Mouse (Mus musculus): Measurements from ENCODE around the gene Map3k5. TPM values are rescaled to one million over a fixed set of nuclear protein-coding genes. Genes with fewer than 3 reads are reported as not detected.

The Map3k5 gene
- polyA plus RNA-seq, 1 experiment, result 0.53 TPM

DNA sequence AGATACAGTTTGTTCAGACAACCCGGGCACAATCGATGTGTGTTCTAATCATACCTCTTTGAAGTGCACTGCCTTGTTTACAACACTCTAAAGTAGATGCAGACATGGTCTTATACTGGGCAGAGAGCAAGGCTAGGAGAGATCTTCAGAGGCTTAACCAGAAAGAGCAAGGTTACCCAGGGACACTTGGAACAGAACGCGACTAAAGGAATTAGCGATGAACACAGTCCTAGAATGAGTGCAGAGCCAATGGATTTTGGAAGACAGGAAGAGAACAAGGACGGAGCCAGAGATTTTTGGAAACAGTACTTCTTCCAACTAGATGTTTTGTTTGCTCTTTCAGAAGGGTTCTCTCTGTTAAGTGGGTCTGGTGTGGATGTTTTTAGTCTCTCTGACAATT lies 137.4 kb downstream of the Map3k5 start:
- TF ChIP-seq TCF12 (IDR thresholded peaks at IDR 0.05; ENCODE audit: insufficient read depth, poor library complexity, severe bottlenecking) (no peak), CEBPB (IDR thresholded peaks at IDR 0.05; ENCODE audit: insufficient read depth, poor library complexity, severe bottlenecking) (no peak), POLR2A (IDR thresholded peaks at IDR 0.05; ENCODE audit: insufficient read length, low read depth) (no peak), MAX (IDR thresholded peaks at IDR 0.05; ENCODE audit: low read depth) (no peak), POLR2AphosphoS2 (IDR thresholded peaks at IDR 0.05; ENCODE audit: insufficient read length, low read depth) (no peak), E2F4 (IDR thresholded peaks at IDR 0.05; ENCODE audit: insufficient read depth) (no peak), REST (IDR thresholded peaks at IDR 0.05; ENCODE audit: insufficient read depth, insufficient read length) (no peak), SRF (IDR thresholded peaks at IDR 0.05; ENCODE audit: control insufficient read depth, insufficient read length, low read depth) (no peak), USF1 (IDR thresholded peaks at IDR 0.05; ENCODE audit: low read depth) (no peak), TCF3 (IDR thresholded peaks at IDR 0.05; ENCODE audit: insufficient read length, low read depth) (no peak)
- Histone ChIP-seq H3K4me2 (ENCODE audit: low read depth) (no peak overlapping the region), H3K4me3 (no peak overlapping the region), H3ac (ENCODE audit: control insufficient read depth, insufficient read length) (no peak overlapping the region), H3K27me3 (ENCODE audit: control insufficient read depth, insufficient read depth, insufficient read length) (no peaks in the 10 kb centered on the region), H3K36me3 (ENCODE audit: control insufficient read depth, insufficient read depth) (no peaks in the 10 kb centered on the region), H3K79me2 (ENCODE audit: control insufficient read depth, insufficient read depth) (no peaks in the 10 kb centered on the region)

DNA sequence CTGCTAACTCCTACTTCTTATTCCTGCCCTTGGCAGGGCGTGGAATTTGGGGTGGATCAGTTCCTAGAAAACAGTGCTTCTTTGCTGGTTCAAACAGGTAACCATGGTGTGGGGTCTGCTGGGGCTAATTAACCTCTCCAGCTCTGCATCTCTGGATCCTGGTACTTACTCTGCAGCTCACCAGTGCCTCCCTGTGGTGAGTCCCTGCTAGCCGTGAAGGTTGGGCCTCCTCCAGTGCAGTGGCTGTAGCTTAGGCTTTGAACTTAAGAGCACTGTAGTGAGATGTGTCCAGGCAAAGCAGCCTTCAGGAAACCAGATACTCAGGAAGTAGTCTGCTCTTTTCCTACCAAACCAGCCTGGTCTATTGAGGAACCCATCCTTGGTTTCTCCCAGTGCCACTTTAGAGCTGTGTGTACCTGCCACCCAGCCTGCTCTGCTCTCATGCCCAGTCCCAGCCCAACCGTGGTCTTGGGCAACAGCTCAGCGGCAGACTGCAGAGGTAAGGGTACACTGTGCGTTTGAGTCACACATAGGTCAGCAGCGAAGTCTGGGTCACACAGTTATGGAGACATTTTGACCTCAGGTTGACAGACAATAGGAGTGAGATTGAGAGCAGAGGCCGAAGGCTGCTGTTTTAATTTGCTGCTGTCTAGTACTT lies 139.1 kb downstream of the Map3k5 start:
- Histone ChIP-seq H3K79me2 (ENCODE audit: control insufficient read depth, insufficient read depth) (no peaks in the 10 kb centered on the region), H3ac (ENCODE audit: control insufficient read depth, insufficient read length) (no peak overlapping the region), H3K27me3 (ENCODE audit: control insufficient read depth, insufficient read depth, insufficient read length) (no peaks in the 10 kb centered on the region), H3K36me3 (ENCODE audit: control insufficient read depth, insufficient read depth) (no peaks in the 10 kb centered on the region), H3K4me2 (ENCODE audit: low read depth) (no peak overlapping the region), H3K4me3 (no peak overlapping the region)
- TF ChIP-seq POLR2A (IDR thresholded peaks at IDR 0.05; ENCODE audit: insufficient read length, low read depth) (no peak), CEBPB (IDR thresholded peaks at IDR 0.05; ENCODE audit: insufficient read depth, poor library complexity, severe bottlenecking) (no peak), USF1 (IDR thresholded peaks at IDR 0.05; ENCODE audit: low read depth) (no peak), REST (IDR thresholded peaks at IDR 0.05; ENCODE audit: insufficient read depth, insufficient read length) (no peak), E2F4 (IDR thresholded peaks at IDR 0.05; ENCODE audit: insufficient read depth) (no peak), MYOD1 (IDR thresholded peaks at IDR 0.05; ENCODE audit: control insufficient read depth in 1 of 3, insufficient read length in 2 of 3, low read depth in 2 of 3) (no peak), POLR2AphosphoS2 (IDR thresholded peaks at IDR 0.05; ENCODE audit: insufficient read length, low read depth) (no peak), TCF3 (IDR thresholded peaks at IDR 0.05; ENCODE audit: insufficient read length, low read depth) (no peak), MAX (IDR thresholded peaks at IDR 0.05; ENCODE audit: low read depth) (no peak), TCF12 (IDR thresholded peaks at IDR 0.05; ENCODE audit: insufficient read depth, poor library complexity, severe bottlenecking) (no peak), SRF (IDR thresholded peaks at IDR 0.05; ENCODE audit: control insufficient read depth, insufficient read length, low read depth) (no peak), MYOG (IDR thresholded peaks at IDR 0.05; ENCODE audit: control insufficient read depth in 1 of 3, insufficient read depth in 1 of 3, insufficient read length in 2 of 3, low read depth in 2 of 3) (no peak)

DNA sequence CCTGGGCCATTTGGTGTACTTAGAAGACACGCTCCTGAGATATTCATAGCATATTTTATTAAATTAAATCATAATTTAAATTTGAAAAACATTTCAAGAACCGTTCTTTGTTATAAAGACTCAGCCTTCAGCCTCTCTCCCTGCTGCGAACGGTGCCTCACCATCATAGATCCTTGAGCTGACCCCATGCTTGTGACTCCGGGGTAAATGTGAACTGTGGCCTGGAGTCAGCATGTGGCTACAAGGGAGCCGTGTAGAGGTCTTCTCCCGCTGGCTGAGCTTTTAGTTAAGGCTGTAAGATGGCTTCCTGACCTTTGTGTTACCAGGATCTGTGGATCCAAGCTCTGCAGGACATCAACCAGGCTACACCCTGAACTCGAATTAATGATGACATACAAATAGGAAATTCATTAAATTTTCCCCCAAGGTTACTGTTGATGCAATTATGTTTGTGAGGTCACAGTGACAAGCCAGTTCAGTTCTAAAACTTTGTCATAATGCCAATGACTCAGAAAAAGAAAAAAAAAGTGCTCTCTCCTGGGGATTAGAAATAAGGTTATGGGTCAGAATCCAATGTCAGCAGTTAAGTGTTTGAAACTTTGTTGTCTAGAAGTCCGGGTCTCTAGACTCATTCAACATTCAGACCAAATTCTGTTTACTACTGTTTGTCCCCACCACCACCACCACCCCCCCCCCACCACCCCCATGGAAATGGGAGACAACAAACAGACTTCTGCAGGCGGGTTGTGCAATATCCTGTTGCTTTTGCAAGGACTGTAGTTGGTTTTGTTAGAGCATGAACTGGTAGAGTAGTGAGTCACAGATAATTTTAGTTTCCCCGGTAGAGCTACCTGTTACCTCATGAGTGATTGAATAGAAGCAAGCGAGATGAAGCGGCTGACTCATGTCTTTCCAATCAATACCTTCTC lies 142.5 kb downstream of the Map3k5 start:
- H3K4me3 ChIP-seq, result no peak overlapping the region
- H3K27me3 ChIP-seq (ENCODE audit: control insufficient read depth, insufficient read depth, insufficient read length), result no peaks in the 10 kb centered on the region

DNA sequence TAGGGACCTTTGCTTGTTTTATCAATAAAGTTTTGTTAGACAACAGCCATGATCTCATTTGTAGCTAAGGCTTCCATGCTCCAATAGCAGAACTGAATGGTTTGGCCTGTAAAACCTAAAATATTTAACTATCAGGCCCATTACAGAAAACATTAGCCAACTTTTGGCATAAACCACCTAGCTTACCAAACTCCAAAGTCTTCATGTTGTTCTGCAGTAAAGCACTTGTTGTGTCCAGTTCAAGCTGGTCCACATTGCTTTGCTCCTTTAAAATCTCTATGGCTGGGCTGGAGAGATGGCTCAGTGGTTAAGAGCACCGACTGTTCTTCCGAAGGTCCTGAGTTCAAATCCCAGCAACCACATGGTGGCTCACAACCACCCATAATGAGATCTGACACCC lies 144.1 kb downstream of the Map3k5 start:
- TF ChIP-seq POLR2AphosphoS2 (IDR thresholded peaks at IDR 0.05; ENCODE audit: insufficient read length, low read depth) (no peak), MYOG (IDR thresholded peaks at IDR 0.05; ENCODE audit: control insufficient read depth in 1 of 3, insufficient read depth in 1 of 3, insufficient read length in 2 of 3, low read depth in 2 of 3) (no peak), SRF (IDR thresholded peaks at IDR 0.05; ENCODE audit: control insufficient read depth, insufficient read length, low read depth) (no peak), REST (IDR thresholded peaks at IDR 0.05; ENCODE audit: insufficient read depth, insufficient read length) (no peak), CEBPB (IDR thresholded peaks at IDR 0.05; ENCODE audit: insufficient read depth, poor library complexity, severe bottlenecking) (no peak), E2F4 (IDR thresholded peaks at IDR 0.05; ENCODE audit: insufficient read depth) (no peak), TCF12 (IDR thresholded peaks at IDR 0.05; ENCODE audit: insufficient read depth, poor library complexity, severe bottlenecking) (no peak)
- Histone ChIP-seq H3K36me3 (ENCODE audit: control insufficient read depth, insufficient read depth) (no peaks in the 10 kb centered on the region), H3K79me2 (ENCODE audit: control insufficient read depth, insufficient read depth) (no peaks in the 10 kb centered on the region)

More for the DNA sequence above, 142.5 kb downstream of the Map3k5 start:
- H3K36me3 ChIP-seq (ENCODE audit: control insufficient read depth, insufficient read depth), result no peaks in the 10 kb centered on the region
- no peak overlapping the region for H3K4me2 ChIP-seq (ENCODE audit: low read depth)
- H3K79me2 ChIP-seq (ENCODE audit: control insufficient read depth, insufficient read depth), result no peaks in the 10 kb centered on the region
- no peak overlapping the region for H3ac ChIP-seq (ENCODE audit: control insufficient read depth, insufficient read length)
- no peak for TF ChIP-seq POLR2AphosphoS2 (IDR thresholded peaks at IDR 0.05; ENCODE audit: insufficient read length, low read depth)
- peak; percentile 83 for TF ChIP-seq CEBPB (IDR thresholded peaks at IDR 0.05; ENCODE audit: insufficient read depth, poor library complexity, severe bottlenecking)

DNA sequence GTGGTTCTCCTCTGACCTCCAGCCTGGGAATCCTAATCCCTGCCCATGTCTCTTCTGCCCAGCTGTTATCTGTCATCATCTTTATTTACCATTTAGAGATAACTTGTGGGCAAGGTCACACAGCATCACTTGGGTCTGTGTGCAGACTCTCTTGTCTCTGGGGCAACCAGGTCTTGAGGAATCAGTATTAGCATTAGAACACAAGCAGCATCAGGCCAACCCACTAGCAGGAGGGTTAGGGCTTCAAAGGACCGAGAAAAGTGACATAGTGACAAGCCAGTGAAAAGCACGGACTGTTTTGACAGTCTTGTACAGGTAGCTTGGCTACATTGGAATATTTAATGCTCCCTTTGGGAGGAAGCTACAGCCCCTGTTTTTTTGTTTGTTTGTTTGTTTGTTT lies 153.6 kb downstream of the Map3k5 start:
- Histone ChIP-seq H3K36me3 (ENCODE audit: control insufficient read depth, insufficient read depth) (no peaks in the 10 kb centered on the region), H3K79me2 (ENCODE audit: control insufficient read depth, insufficient read depth) (no peaks in the 10 kb centered on the region), H3K27me3 (ENCODE audit: control insufficient read depth, insufficient read depth, insufficient read length) (no peaks in the 10 kb centered on the region), H3K4me3 (no peak overlapping the region), H3K4me2 (ENCODE audit: low read depth) (no peak overlapping the region), H3ac (ENCODE audit: control insufficient read depth, insufficient read length) (no peak overlapping the region)
- TF ChIP-seq POLR2AphosphoS2 (IDR thresholded peaks at IDR 0.05; ENCODE audit: insufficient read length, low read depth) (no peak), SRF (IDR thresholded peaks at IDR 0.05; ENCODE audit: control insufficient read depth, insufficient read length, low read depth) (no peak)

More for the DNA sequence above, 144.1 kb downstream of the Map3k5 start:
- Histone ChIP-seq H3ac (ENCODE audit: control insufficient read depth, insufficient read length) (no peak overlapping the region), H3K4me2 (ENCODE audit: low read depth) (no peak overlapping the region), H3K27me3 (ENCODE audit: control insufficient read depth, insufficient read depth, insufficient read length) (no peaks in the 10 kb centered on the region), H3K4me3 (no peak overlapping the region)
